Comparison of ENCODE assay signal across 21 mouse cellular contexts in the genomic region with DNA sequence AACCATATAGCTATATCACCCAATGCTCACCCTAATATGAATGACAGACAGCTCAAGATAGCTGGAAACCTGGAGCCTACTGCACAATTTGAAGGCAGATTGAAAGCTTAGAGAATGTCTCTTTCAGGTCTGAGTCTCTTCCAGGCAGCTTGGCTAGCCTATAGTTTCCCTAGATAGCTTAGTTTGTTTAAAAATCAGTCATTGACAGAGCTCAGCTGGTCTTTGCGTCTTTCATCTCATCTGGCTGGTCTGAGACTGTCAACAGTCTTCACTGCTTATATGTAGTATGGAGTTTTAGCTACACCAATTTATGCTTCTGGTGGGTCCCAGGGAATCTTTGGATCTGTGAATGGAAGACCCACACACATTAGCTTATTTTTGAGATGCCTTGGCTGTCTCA.
DNase-seq lines count a peak whose midpoint lies in the region; ATAC-seq and TF ChIP-seq lines count a peak whose summit lies in the region.
"Had no signal": no experiment of that assay in that cellular context is flagged by ENCODE, and none has a peak within 500 bp of the region (broad histone marks: within the 10 kb centered on the region; RNA-seq: fewer than 3 reads in every experiment).

No protein-coding gene starts in this region.

- no peak overlapping the region for H3K4me3 ChIP-seq in lung, embryonic 14.5 days (ENCODE audit: low read depth, low read length)
- H3K4me3 ChIP-seq in lung, postnatal 0 days (ENCODE audit: low read depth, low read length), result no peak overlapping the region
- H3K4me3 ChIP-seq in lung, embryonic 16.5 days (ENCODE audit: low read length), result no peak overlapping the region
- H3K4me3 ChIP-seq in midbrain, embryonic 11.5 days (ENCODE audit: low read depth, low read length), result no peak overlapping the region
- no peak overlapping the region for H3K4me3 ChIP-seq in midbrain, embryonic 14.5 days (replicated peaks; ENCODE audit: low read depth, low read length)

- no peak overlapping the region for H3K4me2 ChIP-seq in lung, embryonic 14.5 days
- H3K4me2 ChIP-seq in lung, postnatal 0 days (replicated peaks; ENCODE audit: low read depth, low read length), result no peak overlapping the region
- no peak overlapping the region for H3K4me2 ChIP-seq in lung, embryonic 16.5 days (ENCODE audit: low read depth, low read length)
- no peak overlapping the region for H3K4me2 ChIP-seq in midbrain, embryonic 11.5 days
- H3K4me2 ChIP-seq in midbrain, embryonic 14.5 days (ENCODE audit: low read length), result no peak overlapping the region

- ATAC-seq in lung, embryonic 14.5 days (ENCODE audit: insufficient read depth), result 0 out of 2 replicates have a peak, but pooled peaks have one; percentile 56
- no peak for ATAC-seq in lung, postnatal 0 days
- ATAC-seq in lung, embryonic 16.5 days (ENCODE audit: low read depth), result 0 out of 2 replicates have a peak, but pooled peaks have one; percentile 28
- no peak for ATAC-seq in midbrain, embryonic 11.5 days (ENCODE audit: low FRiP score)
- ATAC-seq in midbrain, embryonic 14.5 days (ENCODE audit: low FRiP score, low TSS enrichment), result no peak
- ATAC-seq: activated CD4-positive, CD25-positive, alpha-beta regulatory T cell, adult 4 months; CD4-positive, CD25-positive, alpha-beta regulatory T cell, adult 4 months; Patski had no signal

- H3K9me3 ChIP-seq in lung, embryonic 14.5 days (ENCODE audit: low read depth, low read length), result no peaks in the 10 kb centered on the region
- no peaks in the 10 kb centered on the region for H3K9me3 ChIP-seq in lung, postnatal 0 days (ENCODE audit: low read length)
- no peaks in the 10 kb centered on the region for H3K9me3 ChIP-seq in lung, embryonic 16.5 days (ENCODE audit: control insufficient read depth, low read length)
- H3K9me3 ChIP-seq in midbrain, embryonic 11.5 days (ENCODE audit: control insufficient read depth, low read length), result no peaks in the 10 kb centered on the region
- H3K9me3 ChIP-seq in midbrain, embryonic 14.5 days (ENCODE audit: control insufficient read depth, low read length), result no peaks in the 10 kb centered on the region

- peak; percentile 67 for DNase-seq in lung, embryonic 14.5 days
- no peak for DNase-seq in lung, postnatal 0 days (ENCODE audit: low spot score)
- DNase-seq in lung, adult 18-20 months, result no peak
- peak; percentile 49 for DNase-seq in midbrain, embryonic 11.5 days (ENCODE audit: low spot score, missing footprints)
- DNase-seq in midbrain, embryonic 14.5 days, result no peak
- DNase-seq: adrenal gland, adult 2 months; adrenal gland, adult 8-10 months; adrenal gland, postnatal 10 days; adrenal gland, postnatal 14 days; adrenal gland, postnatal 25 days; adrenal gland, postnatal 36 days; B cell, adult 2 months; cerebellum, adult 11 months; cerebellum, adult 11-12 months; cerebellum, adult 18-20 months had no signal

- no peak overlapping the region for H3K27ac ChIP-seq in lung, embryonic 14.5 days (ENCODE audit: low read depth)
- H3K27ac ChIP-seq in lung, postnatal 0 days (ENCODE audit: low read length), result no peak overlapping the region
- no peak overlapping the region for H3K27ac ChIP-seq in lung, embryonic 16.5 days (ENCODE audit: low read length)
- H3K27ac ChIP-seq in midbrain, embryonic 11.5 days (ENCODE audit: low read depth, low read length), result no peak overlapping the region
- no peak overlapping the region for H3K27ac ChIP-seq in midbrain, embryonic 14.5 days (replicated peaks; ENCODE audit: low read depth, low read length)

- H3K9ac ChIP-seq in lung, embryonic 14.5 days, result no peak overlapping the region
- H3K9ac ChIP-seq in lung, postnatal 0 days (replicated peaks; ENCODE audit: low read depth), result no peak overlapping the region
- H3K9ac ChIP-seq in lung, embryonic 16.5 days (ENCODE audit: low read length), result no peak overlapping the region
- no peak overlapping the region for H3K9ac ChIP-seq in midbrain, embryonic 11.5 days (ENCODE audit: low read length)
- H3K9ac ChIP-seq in midbrain, embryonic 14.5 days (replicated peaks; ENCODE audit: low read length), result no peak overlapping the region

- TF ChIP-seq CTCF in lung, embryonic 14.5 days (IDR thresholded peaks at IDR 0.05; ENCODE audit: low read depth), result no peak
- TF ChIP-seq CTCF in lung, postnatal 0 days (IDR thresholded peaks at IDR 0.05), result no peak

- TF ChIP-seq EP300 in lung, postnatal 0 days (IDR thresholded peaks at IDR 0.05), result no peak

- no peaks in the 10 kb centered on the region for H3K27me3 ChIP-seq in lung, embryonic 14.5 days (ENCODE audit: insufficient read depth, low read length)
- H3K27me3 ChIP-seq in lung, postnatal 0 days (replicated peaks; ENCODE audit: insufficient read depth, low read length), result no peaks in the 10 kb centered on the region
- H3K27me3 ChIP-seq in lung, embryonic 16.5 days (ENCODE audit: control insufficient read depth, insufficient read depth, low read depth, low read length), result no peaks in the 10 kb centered on the region
- H3K27me3 ChIP-seq in midbrain, embryonic 11.5 days (ENCODE audit: control insufficient read depth, insufficient read depth, low read length), result no peaks in the 10 kb centered on the region
- H3K27me3 ChIP-seq in midbrain, embryonic 14.5 days (ENCODE audit: control insufficient read depth, insufficient read depth, low read length), result no peaks in the 10 kb centered on the region
- H3K27me3 ChIP-seq: CH12.LX, Patski had no signal

- no peaks in the 10 kb centered on the region for H3K4me1 ChIP-seq in lung, embryonic 14.5 days (ENCODE audit: insufficient read depth)
- H3K4me1 ChIP-seq in lung, postnatal 0 days (ENCODE audit: insufficient read depth, low read depth, low read length), result no peaks in the 10 kb centered on the region
- H3K4me1 ChIP-seq in lung, embryonic 16.5 days (replicated peaks; ENCODE audit: control insufficient read depth, insufficient read depth, low read length), result no peaks in the 10 kb centered on the region
- no peaks in the 10 kb centered on the region for H3K4me1 ChIP-seq in midbrain, embryonic 11.5 days (ENCODE audit: control insufficient read depth, insufficient read depth, low read length)
- H3K4me1 ChIP-seq in midbrain, embryonic 14.5 days (ENCODE audit: control insufficient read depth, insufficient read depth, low read length), result no peaks in the 10 kb centered on the region

- 28% methylated on average over 1 of the region's 1 CpGs for WGBS in lung, embryonic 14.5 days
- 29% methylated on average over 1 of the region's 1 CpGs for WGBS in lung, postnatal 0 days
- WGBS in lung, embryonic 16.5 days, result 36% methylated on average over 1 of the region's 1 CpGs
- WGBS in midbrain, embryonic 11.5 days, result 79% methylated on average over 1 of the region's 1 CpGs
- 96% methylated on average over 1 of the region's 1 CpGs for WGBS in midbrain, embryonic 14.5 days

- no peaks in the 10 kb centered on the region for H3K36me3 ChIP-seq in lung, embryonic 14.5 days (ENCODE audit: insufficient read depth)
- H3K36me3 ChIP-seq in lung, postnatal 0 days (ENCODE audit: insufficient read depth, low read length), result no peaks in the 10 kb centered on the region
- no peaks in the 10 kb centered on the region for H3K36me3 ChIP-seq in lung, embryonic 16.5 days (ENCODE audit: control insufficient read depth, insufficient read depth, low read length)
- no peaks in the 10 kb centered on the region for H3K36me3 ChIP-seq in midbrain, embryonic 11.5 days (ENCODE audit: control insufficient read depth, insufficient read depth, low read length)
- no peaks in the 10 kb centered on the region for H3K36me3 ChIP-seq in midbrain, embryonic 14.5 days (ENCODE audit: control insufficient read depth, insufficient read depth, low read length)
- H3K36me3 ChIP-seq: G1E had no signal

Comparison
In these comparisons a context has a peak if more than half of its experiments do, and no peak if none do; other contexts are left out.
1. ATAC-seq: peak in lung, embryonic 14.5 days (single experiment) and lung, embryonic 16.5 days (single experiment); none in lung, postnatal 0 days (single experiment), midbrain, embryonic 11.5 days (single experiment) and midbrain, embryonic 14.5 days (single experiment).
2. DNase-seq: peak in lung, embryonic 14.5 days (single experiment) and midbrain, embryonic 11.5 days (single experiment); none in lung, postnatal 0 days (single experiment), lung, adult 18-20 months (0 of 2) and midbrain, embryonic 14.5 days (single experiment).